Mouse (Mus musculus): ENCODE data around the gene Kansl3. TPM values are rescaled to one million over a fixed set of nuclear protein-coding genes. Genes with fewer than 3 reads are reported as not detected.

The Kansl3 gene
- polyA plus RNA-seq, 1 experiment from 2014 or later = 39.0 TPM

DNA sequence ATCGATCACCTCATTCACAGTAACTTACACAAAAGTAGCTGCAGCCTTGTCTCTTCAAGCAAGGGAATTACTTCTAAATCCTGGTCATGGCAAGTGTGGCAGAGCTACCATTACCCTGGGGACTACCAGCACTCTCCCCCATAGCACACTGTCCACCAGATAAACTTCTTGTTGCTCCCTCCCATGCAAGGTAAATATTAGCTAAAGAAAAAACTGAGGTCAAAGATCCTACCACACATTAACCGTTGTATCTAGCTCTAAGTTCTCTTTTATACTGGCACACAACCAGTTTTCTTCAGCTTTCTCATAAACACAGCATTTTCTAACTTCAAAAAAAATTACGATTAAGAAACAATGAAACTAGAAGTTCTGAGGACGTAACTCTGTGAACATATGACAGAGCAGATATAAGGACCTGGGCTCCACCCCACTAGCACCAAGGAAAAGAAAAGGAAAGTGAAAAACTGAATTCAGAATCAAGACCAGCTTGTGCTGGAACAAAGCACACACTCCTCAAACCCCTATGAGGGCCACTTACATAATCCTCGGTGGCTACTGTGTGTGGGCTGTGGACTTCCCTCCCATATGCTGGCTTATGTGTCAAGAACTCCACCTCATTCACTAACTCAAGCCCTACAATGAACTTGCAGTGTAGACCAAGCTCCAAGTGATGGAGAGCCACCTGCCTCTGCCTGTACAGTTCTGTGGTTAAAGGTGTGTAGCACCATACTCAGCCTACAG is 11.9 kb downstream of the Kansl3 start:
- WGBS = 91% methylated on average over 5 of the region's 5 CpGs
- no peak overlapping the region for H3K4me3 ChIP-seq
- no peak overlapping the region for H3K27ac ChIP-seq (replicated peaks)
- H3K4me1 ChIP-seq = no peaks in the 10 kb centered on the region
- H3K36me3 ChIP-seq = peaks cover 97% of the 10 kb centered on the region
- no peak overlapping the region for H3K4me2 ChIP-seq
- no peak overlapping the region for H3K9ac ChIP-seq
- no peaks in the 10 kb centered on the region for H3K27me3 ChIP-seq (replicated peaks)
- no peaks in the 10 kb centered on the region for H3K9me3 ChIP-seq
- no peak for ATAC-seq (ENCODE audit: extremely low read depth, insufficient number of reproducible peaks, low FRiP score, low TSS enrichment)

DNA sequence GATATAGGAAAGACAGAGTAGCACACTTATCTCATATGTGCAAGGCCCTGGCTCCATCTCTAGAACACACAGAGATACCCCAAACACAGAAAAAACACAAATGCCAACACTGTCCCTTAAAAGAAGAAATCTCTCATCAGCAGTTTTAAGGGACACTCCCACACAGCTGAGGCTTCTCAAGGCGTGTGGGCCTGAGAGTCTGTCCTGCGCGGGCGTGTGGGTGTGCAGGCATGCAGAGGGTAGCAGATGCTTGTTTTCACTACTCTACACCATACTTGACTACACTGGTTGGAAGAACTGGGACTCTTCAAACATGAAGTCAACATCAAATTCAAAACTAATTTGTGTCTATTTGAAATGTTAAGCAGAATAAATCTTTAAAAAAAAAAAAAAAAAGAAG is 16.6 kb downstream of the Kansl3 start:
- Histone ChIP-seq H3K4me2 (no peak overlapping the region), H3K27ac (replicated peaks) (no peak overlapping the region), H3K9me3 (no peaks in the 10 kb centered on the region), H3K36me3 (peaks cover 99% of the 10 kb centered on the region), H3K27me3 (replicated peaks) (no peaks in the 10 kb centered on the region), H3K9ac (no peak overlapping the region), H3K4me3 (no peak overlapping the region), H3K4me1 (no peaks in the 10 kb centered on the region)
- whole genome bisulfite sequencing = 87% methylated on average over 4 of the region's 4 CpGs
- no peak for ATAC-seq (ENCODE audit: extremely low read depth, insufficient number of reproducible peaks, low FRiP score, low TSS enrichment)

DNA sequence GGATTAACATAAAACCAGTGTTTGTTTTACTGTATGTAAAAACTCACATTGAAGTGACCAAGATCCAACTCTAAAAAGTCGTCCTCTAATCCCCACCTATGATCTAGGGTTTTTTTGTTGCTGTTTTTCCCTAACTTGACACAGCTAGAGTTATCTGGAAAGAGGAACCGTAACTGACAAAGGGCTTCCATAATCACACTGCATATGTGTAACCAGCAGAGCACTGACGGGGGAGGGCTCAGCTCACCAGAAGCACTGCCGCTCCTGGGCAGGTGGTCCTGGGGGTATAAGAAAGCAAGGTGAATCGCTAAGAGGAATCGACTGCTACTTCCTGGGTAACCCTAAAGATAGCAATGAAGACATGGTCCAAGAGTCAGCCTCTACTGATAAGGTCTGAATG is 26.4 kb downstream of the Kansl3 start:
- 87% methylated on average over 6 of the region's 6 CpGs for WGBS

DNA sequence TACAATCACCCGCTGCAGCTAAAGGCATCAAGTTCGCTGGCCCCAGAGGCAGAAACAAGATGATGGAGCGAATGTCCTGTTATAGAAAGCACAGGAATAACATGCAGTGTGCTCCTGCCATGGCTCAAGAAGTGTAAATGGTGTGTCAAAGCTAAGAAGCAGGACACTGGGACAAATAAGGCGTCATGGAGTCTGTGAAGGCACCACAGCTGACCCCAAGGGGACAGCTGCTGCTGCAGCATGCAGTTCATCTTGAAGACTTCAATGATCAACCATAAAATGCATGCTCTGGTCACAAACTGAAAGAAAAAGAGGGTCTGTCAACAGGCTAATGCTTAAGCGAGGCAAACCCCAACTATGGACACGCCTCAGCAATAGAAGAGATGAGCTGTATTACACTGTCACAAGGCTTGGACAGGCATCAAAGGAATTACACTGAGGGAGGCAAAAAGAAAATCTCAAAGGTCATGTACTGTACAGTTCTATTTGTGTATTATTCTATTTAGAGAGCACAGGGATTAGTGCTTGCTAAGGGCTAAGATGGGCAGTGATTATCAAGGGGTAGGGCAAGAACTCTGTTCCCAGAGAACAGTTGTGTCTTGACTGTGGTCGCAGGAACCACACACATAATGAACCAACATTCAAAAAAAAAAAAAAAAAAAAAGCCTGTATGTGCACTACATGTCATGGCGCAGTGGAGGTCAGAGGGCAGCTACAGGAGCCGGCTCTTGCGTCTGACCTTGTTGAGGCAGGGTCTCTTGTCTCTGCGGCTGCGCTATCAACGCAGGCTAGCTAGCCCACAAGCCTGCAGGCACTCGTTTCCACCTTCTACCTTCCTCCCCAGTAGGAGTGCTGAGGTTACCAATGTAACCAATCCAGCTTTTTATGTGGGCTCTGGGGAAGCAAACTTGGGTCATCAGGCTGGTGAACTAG is 35.8 kb downstream of the Kansl3 start:
- ATAC-seq (ENCODE audit: extremely low read depth, insufficient number of reproducible peaks, low FRiP score, low TSS enrichment) = no peak
- Histone ChIP-seq H3K27me3 (replicated peaks) (no peaks in the 10 kb centered on the region), H3K9ac (no peak overlapping the region), H3K4me1 (peaks cover 19% of the 10 kb centered on the region), H3K4me2 (no peak overlapping the region), H3K4me3 (no peak overlapping the region), H3K9me3 (no peaks in the 10 kb centered on the region), H3K27ac (replicated peaks) (peak overlapping the region; percentile 59), H3K36me3 (peaks cover 81% of the 10 kb centered on the region)
- 71% methylated on average over 14 of the region's 14 CpGs for WGBS

More for the DNA sequence above, 26.4 kb downstream of the Kansl3 start:
- Histone ChIP-seq H3K4me3 (no peak overlapping the region), H3K27ac (replicated peaks) (no peak overlapping the region), H3K4me1 (no peaks in the 10 kb centered on the region), H3K9ac (no peak overlapping the region), H3K9me3 (no peaks in the 10 kb centered on the region), H3K36me3 (peaks cover 100% of the 10 kb centered on the region), H3K4me2 (no peak overlapping the region), H3K27me3 (replicated peaks) (no peaks in the 10 kb centered on the region)
- no peak for ATAC-seq (ENCODE audit: extremely low read depth, insufficient number of reproducible peaks, low FRiP score, low TSS enrichment)

DNA sequence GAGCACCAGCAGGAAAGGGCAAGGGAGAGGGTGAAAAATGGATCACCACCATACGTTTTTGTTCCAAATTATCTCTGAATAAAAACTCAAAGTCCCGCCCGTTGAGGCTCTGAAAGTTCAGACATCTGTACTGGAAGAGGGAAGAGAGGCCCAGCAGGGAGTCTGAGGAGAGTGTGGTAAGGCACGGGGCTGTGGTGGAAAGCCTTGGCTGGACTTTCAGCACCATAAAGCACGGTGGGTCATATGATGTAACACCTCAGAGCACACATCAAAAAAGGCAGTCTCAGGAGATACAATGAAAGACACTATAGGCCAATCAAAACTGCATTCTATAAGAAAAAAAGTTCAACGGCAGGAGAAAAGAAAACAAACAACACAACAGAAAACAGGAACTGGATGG is 37.2 kb downstream of the Kansl3 start:
- H3K9ac ChIP-seq = no peak overlapping the region
- peaks cover 77% of the 10 kb centered on the region for H3K36me3 ChIP-seq
- 75% methylated on average over 6 of the region's 6 CpGs for WGBS
- no peak overlapping the region for H3K4me3 ChIP-seq
- H3K4me2 ChIP-seq = no peak overlapping the region
- no peaks in the 10 kb centered on the region for H3K9me3 ChIP-seq
- peaks cover 19% of the 10 kb centered on the region for H3K4me1 ChIP-seq
- no peaks in the 10 kb centered on the region for H3K27me3 ChIP-seq (replicated peaks)
- no peak for ATAC-seq (ENCODE audit: extremely low read depth, insufficient number of reproducible peaks, low FRiP score, low TSS enrichment)
- no peak overlapping the region for H3K27ac ChIP-seq (replicated peaks)

DNA sequence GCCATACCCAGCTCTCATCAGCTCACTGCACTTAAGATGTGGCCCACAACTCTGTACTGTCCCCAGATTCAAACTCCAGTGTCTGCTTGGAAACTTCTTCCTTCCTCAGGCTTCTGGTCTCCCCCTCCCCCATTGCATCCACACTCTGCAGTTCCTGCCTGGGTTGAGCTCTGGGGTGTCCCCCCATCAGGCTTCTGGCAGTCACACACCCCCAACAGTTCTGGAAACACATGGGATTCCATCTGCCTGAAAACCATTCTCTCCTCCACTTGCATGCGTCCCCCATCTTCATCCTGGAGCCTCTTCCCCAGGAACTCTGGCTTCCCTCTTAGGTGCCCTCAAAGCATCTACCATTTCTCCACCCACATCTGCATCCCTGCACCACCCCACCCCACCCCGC is 42.2 kb downstream of the Kansl3 start:
- no peak for ATAC-seq (ENCODE audit: extremely low read depth, insufficient number of reproducible peaks, low FRiP score, low TSS enrichment)
- 95% methylated on average over 2 of the region's 2 CpGs for WGBS

DNA sequence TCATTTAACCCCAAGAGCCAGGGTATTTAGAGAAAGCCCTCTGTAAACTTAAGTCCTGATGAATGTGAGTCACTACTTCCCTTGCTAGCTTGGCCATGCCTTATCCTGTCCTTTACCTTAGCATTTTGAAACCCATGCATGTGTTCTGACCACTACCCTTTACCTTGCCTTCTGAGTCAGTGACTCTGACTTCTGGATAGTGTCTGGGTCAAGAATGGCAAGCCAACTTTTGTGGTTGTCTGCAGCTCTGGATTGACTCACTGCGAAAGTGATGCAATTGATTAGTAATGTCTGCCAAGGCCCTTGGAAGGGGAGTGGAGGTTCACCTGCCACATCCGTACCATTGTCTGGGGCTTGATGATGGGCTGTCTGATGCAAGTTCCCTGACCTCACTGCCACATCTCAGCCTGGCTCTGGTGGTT is 43.1 kb downstream of the Kansl3 start:
- no peak overlapping the region for H3K27ac ChIP-seq (replicated peaks)
- H3K9ac ChIP-seq = no peak overlapping the region
- no peaks in the 10 kb centered on the region for H3K27me3 ChIP-seq (replicated peaks)
- no peak for ATAC-seq (ENCODE audit: extremely low read depth, insufficient number of reproducible peaks, low FRiP score, low TSS enrichment)
- 81% methylated on average over 2 of the region's 2 CpGs for WGBS
- peaks cover 41% of the 10 kb centered on the region for H3K36me3 ChIP-seq
- no peaks in the 10 kb centered on the region for H3K9me3 ChIP-seq
- no peak overlapping the region for H3K4me3 ChIP-seq
- no peak overlapping the region for H3K4me2 ChIP-seq
- H3K4me1 ChIP-seq = peaks cover 24% of the 10 kb centered on the region

More for the DNA sequence above, 42.2 kb downstream of the Kansl3 start:
- Histone ChIP-seq H3K27ac (replicated peaks) (no peak overlapping the region), H3K27me3 (replicated peaks) (no peaks in the 10 kb centered on the region), H3K4me1 (peaks cover 24% of the 10 kb centered on the region), H3K4me2 (no peak overlapping the region), H3K4me3 (no peak overlapping the region), H3K9ac (no peak overlapping the region), H3K9me3 (no peaks in the 10 kb centered on the region), H3K36me3 (peaks cover 41% of the 10 kb centered on the region)

DNA sequence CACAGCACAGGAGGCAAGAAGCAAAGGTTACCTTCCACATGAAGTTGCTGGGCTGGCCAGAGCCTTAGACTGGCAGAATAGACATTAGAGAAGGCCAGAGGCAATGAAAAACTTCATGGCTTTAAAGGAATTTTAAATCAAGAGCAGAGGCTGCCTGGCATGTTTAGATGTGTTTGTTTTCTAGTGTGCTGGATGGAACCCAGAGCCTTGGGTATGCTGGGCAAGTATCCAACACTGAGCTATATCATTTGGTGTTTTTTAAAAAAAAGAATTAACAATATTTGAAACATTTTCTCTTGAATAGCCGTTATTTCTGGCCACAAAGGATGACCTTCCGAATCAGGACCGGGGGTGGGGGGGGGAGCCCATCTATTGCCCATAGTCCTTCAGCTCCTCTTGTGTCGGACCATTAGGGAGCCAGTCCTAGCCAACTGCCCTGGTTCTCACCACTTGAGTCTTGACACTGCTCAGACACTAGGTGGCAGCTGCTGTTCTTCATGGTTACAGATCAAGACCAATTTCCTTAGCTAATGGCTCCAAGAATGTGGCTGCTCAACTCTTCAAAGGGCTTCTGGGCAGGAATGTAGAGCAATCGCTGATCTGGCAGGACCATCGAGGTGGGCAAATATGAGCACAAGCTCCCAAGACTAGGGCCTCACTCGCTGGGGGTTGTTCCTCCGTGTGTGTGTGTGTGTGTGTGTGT is 45.1 kb downstream of the Kansl3 start:
- Histone ChIP-seq H3K4me3 (no peak overlapping the region), H3K9me3 (no peaks in the 10 kb centered on the region), H3K36me3 (peaks cover 44% of the 10 kb centered on the region), H3K9ac (no peak overlapping the region), H3K27ac (replicated peaks) (no peak overlapping the region), H3K4me1 (peaks cover 22% of the 10 kb centered on the region), H3K4me2 (no peak overlapping the region), H3K27me3 (replicated peaks) (no peaks in the 10 kb centered on the region)
- ATAC-seq (ENCODE audit: extremely low read depth, insufficient number of reproducible peaks, low FRiP score, low TSS enrichment) = no peak
- 36% methylated on average over 8 of the region's 8 CpGs for WGBS

DNA sequence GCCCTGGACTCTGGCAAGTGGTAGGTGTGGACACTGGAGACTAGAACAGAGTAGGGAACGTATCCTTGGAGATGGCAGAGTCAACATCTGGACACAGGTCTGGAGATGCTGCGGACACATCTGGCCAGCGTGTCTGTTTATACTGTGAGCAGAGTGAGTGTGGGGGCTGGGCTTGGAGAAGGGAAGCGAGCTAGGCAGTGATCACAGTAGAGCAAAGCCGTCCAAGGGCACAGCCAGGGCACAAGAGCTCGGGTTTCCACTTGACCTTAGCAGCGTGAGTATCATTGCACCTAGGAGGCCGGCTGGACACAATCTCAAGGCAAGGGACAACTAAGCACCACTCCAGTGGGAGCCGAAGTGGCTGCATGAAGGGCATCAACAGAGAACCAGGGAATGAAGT is 45.9 kb downstream of the Kansl3 start:
- no peak overlapping the region for H3K27ac ChIP-seq (replicated peaks)
- no peak overlapping the region for H3K4me2 ChIP-seq
- H3K27me3 ChIP-seq (replicated peaks) = no peaks in the 10 kb centered on the region
- 50% methylated on average over 9 of the region's 9 CpGs for WGBS
- peaks cover 17% of the 10 kb centered on the region for H3K4me1 ChIP-seq
- H3K9me3 ChIP-seq = no peaks in the 10 kb centered on the region
- no peak for ATAC-seq (ENCODE audit: extremely low read depth, insufficient number of reproducible peaks, low FRiP score, low TSS enrichment)
- no peak overlapping the region for H3K4me3 ChIP-seq
- H3K36me3 ChIP-seq = peaks cover 51% of the 10 kb centered on the region
- H3K9ac ChIP-seq = no peak overlapping the region

DNA sequence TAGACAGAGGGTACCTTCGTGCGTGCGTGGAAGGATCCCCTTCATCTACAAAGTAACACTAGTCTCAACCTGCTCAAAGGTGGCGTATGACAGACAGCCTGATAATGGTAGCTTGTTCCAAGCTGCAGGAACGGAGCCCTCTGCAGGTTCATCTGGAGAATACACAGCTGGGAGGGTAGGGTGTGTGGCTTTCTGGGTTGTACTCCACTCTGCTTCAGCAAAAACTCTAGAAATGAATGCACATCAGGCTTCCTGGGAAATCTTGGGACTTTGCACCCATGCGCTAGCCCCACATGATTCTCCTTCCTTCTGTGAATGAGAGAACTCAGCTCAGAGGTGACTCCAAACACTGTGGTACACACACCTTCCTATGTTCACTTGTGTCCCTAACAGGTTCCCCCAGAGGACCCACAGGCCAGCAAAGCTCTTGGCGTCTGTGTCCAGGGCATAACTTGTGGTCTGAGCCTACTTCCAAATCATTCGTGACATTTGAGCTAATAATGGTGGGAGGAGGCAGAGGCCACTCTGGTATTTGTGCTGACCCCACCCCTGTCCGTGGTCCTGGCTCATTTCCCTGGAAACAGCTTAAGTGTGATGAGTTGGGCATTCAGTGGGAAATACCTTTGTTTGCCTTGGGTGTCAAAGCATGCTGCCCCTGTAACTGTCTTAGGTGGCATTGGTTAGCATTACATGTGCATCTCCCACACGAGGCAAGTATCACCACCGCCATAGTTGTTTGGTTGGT is 47.0 kb downstream of the Kansl3 start:
- H3K36me3 ChIP-seq = peaks cover 51% of the 10 kb centered on the region
- H3K27me3 ChIP-seq (replicated peaks) = no peaks in the 10 kb centered on the region
- no peaks in the 10 kb centered on the region for H3K9me3 ChIP-seq
- no peak overlapping the region for H3K4me2 ChIP-seq
- 69% methylated on average over 11 of the region's 11 CpGs for WGBS
- no peak overlapping the region for H3K4me3 ChIP-seq
- no peak for ATAC-seq (ENCODE audit: extremely low read depth, insufficient number of reproducible peaks, low FRiP score, low TSS enrichment)
- no peak overlapping the region for H3K27ac ChIP-seq (replicated peaks)
- H3K9ac ChIP-seq = no peak overlapping the region
- peaks cover 17% of the 10 kb centered on the region for H3K4me1 ChIP-seq

DNA sequence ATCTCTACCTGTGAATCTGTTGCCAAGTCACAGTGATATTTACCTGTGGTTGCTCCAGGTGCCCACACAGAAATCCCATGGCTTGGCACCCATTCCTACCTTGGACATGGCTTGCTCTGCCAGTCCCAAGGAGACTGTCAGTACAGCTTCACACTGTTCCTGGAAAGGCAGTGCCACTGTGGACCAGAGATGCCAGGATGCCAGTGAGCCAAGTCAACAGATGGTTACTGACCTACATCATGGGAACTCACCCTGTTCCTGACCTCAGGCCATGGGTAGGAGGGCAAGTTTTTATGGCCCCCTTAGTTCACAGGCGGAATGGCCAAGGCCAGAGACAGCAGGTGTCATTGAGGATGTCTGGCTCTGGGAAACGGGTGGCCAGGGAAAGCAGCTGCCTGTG is 47.8 kb downstream of the Kansl3 start:
- Histone ChIP-seq H3K9ac (no peak overlapping the region), H3K4me3 (no peak overlapping the region), H3K4me1 (peaks cover 17% of the 10 kb centered on the region), H3K27ac (replicated peaks) (no peak overlapping the region), H3K27me3 (replicated peaks) (no peaks in the 10 kb centered on the region), H3K4me2 (no peak overlapping the region), H3K36me3 (peaks cover 56% of the 10 kb centered on the region), H3K9me3 (no peaks in the 10 kb centered on the region)
- no peak for ATAC-seq (ENCODE audit: extremely low read depth, insufficient number of reproducible peaks, low FRiP score, low TSS enrichment)
- WGBS = 76% methylated on average over 2 of the region's 2 CpGs
